Mouse (Mus musculus) kidney, embryonic 14.5 days (tissue): Measurements from ENCODE around the gene Zfp451. TPM values are rescaled to one million over a fixed set of nuclear protein-coding genes. Genes with fewer than 3 reads are reported as not detected.
A peak's percentile ranks its signal among the peaks of the same experiment; 100 is the strongest.

Experiments used
- ATAC-seq: fragments of 200-750 bp; cut with Nextera tagmentation; 2 replicates; pipeline ENCODE4 v1.8.0; 2017; ENCODE audit warnings: moderate number of reproducible peaks, mild to moderate bottlenecking, moderate TSS enrichment, moderate library complexity; ENCODE audit not compliant: low FRiP score, low TSS enrichment
- H3K27ac ChIP-seq: fragments of 300-500 bp; sonication (generic); 2 replicates; pipeline ENCODE4 v1.5.1; 2014; ENCODE audit warnings: low read depth, mild to moderate bottlenecking, low read length, moderate library complexity, mixed read lengths
- H3K27me3 ChIP-seq: fragments of 300-500 bp; sonication (generic); 2 replicates; pipeline ENCODE4 v1.6.1; 2014; ENCODE audit warnings: mild to moderate bottlenecking, low read length; ENCODE audit not compliant: control insufficient read depth, insufficient read depth
- H3K36me3 ChIP-seq: fragments of 300-500 bp; sonication (generic); 2 replicates; pipeline ENCODE4 v1.6.1; 2014; ENCODE audit warnings: low read length, mixed read lengths; ENCODE audit not compliant: control insufficient read depth, insufficient read depth
- H3K4me1 ChIP-seq: fragments of 300-500 bp; sonication (generic); 2 replicates; pipeline ENCODE4 v1.6.1; 2014; ENCODE audit warnings: low read length, mixed read lengths; ENCODE audit not compliant: control insufficient read depth, insufficient read depth
- H3K4me2 ChIP-seq: fragments of 300-500 bp; sonication (generic); replicated peaks from 2 replicates; pipeline ENCODE4 v1.6.1; 2014; ENCODE audit warnings: low read depth, mild to moderate bottlenecking, low read length
- H3K4me3 ChIP-seq: fragments of 300-500 bp; sonication (generic); 2 replicates; pipeline ENCODE4 v1.5.1; 2014; ENCODE audit warnings: mild to moderate bottlenecking, low read length
- H3K9ac ChIP-seq: fragments of 300-500 bp; sonication (generic); 2 replicates; pipeline ENCODE4 v1.6.1; 2014; ENCODE audit warnings: low read depth, mild to moderate bottlenecking, low read length, moderate library complexity
- H3K9me3 ChIP-seq: fragments of 300-500 bp; sonication (generic); 2 replicates; pipeline ENCODE4 v1.6.1; 2016; ENCODE audit warnings: low read length; ENCODE audit not compliant: control insufficient read depth
- WGBS: fragments of 180-500 bp; shearing (Covaris S2); extraction: QIAGEN DNeasy Blood & Tissue Kit; methylation state at CpG from one replicate; pipeline ENCODE4 v1.1.7; 2014; 5-methylcytosine and 5-hydroxymethylcytosine counted together
- polyA plus RNA-seq: library from polyadenylated mRNA; unstranded; fragments of >200 nt; fragmentation: Nextera tagmentation; extraction: Ambion mirVana; gene quantifications from 2 replicates; pipeline ENCODE4 v1.2.1, GENCODE M21; 2014

Gene Zfp451
- polyA plus RNA-seq, 1 experiment from 2014 or later: 38.8 TPM

DNA sequence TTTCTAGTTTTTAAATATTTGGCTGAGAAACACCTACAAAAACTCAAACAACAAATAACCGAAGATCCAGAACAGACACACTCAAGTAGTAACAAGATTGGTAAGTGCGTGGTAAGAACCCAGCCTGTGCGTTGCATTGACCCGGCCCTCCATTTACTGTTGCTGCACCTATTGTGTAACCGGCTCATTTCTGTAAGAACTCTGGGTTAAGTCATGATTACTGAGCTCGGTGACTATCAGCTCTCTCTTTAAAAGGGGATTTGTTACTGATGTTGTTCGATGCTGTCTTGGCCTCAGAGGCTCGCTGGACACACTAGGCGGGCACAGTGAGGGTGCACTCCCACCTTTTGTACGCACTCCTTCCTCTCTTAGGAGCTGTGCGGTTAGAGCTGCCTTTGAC is 76.1 kb downstream of the Zfp451 start:
- peaks cover 49% of the 10 kb centered on the region for H3K36me3 ChIP-seq
- WGBS: 94% methylated on average over 11 of the region's 11 CpGs
- H3K4me1 ChIP-seq: no peaks in the 10 kb centered on the region

GRCm38 (mm10) chr1:33734001-33734685 is 80.3 kb downstream of the Zfp451 start:
- H3K27ac ChIP-seq: no peak overlapping the region

More for the DNA sequence above, 76.1 kb downstream of the Zfp451 start:
- Histone ChIP-seq H3K27ac (no peak overlapping the region), H3K9ac (no peak overlapping the region), H3K4me2 (no peak overlapping the region), H3K9me3 (no peaks in the 10 kb centered on the region), H3K27me3 (no peaks in the 10 kb centered on the region), H3K4me3 (no peak overlapping the region)
- ATAC-seq: no peak

DNA sequence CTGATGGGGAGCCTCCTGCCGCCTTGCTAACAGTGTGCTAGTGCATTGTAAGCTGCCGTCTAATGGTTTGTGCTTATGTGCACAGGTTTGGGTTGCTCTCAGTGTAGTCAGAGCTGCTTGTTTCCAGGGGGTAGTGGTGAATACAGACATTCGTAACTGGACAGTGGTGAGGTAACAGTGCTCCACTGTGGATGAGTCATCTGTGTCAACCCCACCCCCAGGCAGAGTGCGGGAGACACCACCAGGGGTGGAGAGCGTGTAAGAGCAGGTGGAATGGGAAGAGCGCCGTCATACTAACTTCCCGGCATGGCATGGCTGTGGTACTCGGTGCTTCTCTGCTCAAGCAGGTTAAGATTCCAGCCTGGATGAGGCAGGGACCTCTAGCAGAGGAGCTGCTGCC is 81.4 kb downstream of the Zfp451 start:
- Histone ChIP-seq H3K4me3 (no peak overlapping the region), H3K27me3 (no peaks in the 10 kb centered on the region), H3K36me3 (peaks cover 57% of the 10 kb centered on the region; the same call in 1 of the 2 replicates), H3K27ac (no peak overlapping the region), H3K9ac (no peak overlapping the region), H3K4me2 (no peak overlapping the region), H3K9me3 (no peaks in the 10 kb centered on the region), H3K4me1 (no peaks in the 10 kb centered on the region)
- no peak for ATAC-seq
- WGBS: 93% methylated on average over 9 of the region's 9 CpGs

More at GRCm38 (mm10) chr1:33734001-33734685, 80.3 kb downstream of the Zfp451 start:
- ATAC-seq: no peak
- H3K36me3 ChIP-seq: peaks cover 63% of the 10 kb centered on the region; the same call in 1 of the 2 replicates
- no peak overlapping the region for H3K9ac ChIP-seq
- no peaks in the 10 kb centered on the region for H3K27me3 ChIP-seq
- H3K4me2 ChIP-seq: no peak overlapping the region
- no peak overlapping the region for H3K4me3 ChIP-seq
- no peaks in the 10 kb centered on the region for H3K4me1 ChIP-seq
- 80% methylated on average over 5 of the region's 5 CpGs for WGBS
- no peaks in the 10 kb centered on the region for H3K9me3 ChIP-seq

GRCm38 (mm10) chr1:33725086-33725485 is 89.3 kb downstream of the Zfp451 start:
- Histone ChIP-seq H3K36me3 (peaks cover 52% of the 10 kb centered on the region), H3K27ac (no peak overlapping the region), H3K4me2 (no peak overlapping the region), H3K4me1 (peaks cover 5% of the 10 kb centered on the region; the same call in 1 of the 2 replicates), H3K9ac (no peak overlapping the region), H3K27me3 (no peaks in the 10 kb centered on the region), H3K9me3 (no peaks in the 10 kb centered on the region), H3K4me3 (no peak overlapping the region)
- WGBS: 81% methylated on average over 5 of the region's 5 CpGs
- ATAC-seq: no peak

- WGBS: 39% methylated on average over 6 of the region's 6 CpGs
- peaks cover 48% of the 10 kb centered on the region for H3K36me3 ChIP-seq
- no peak for ATAC-seq
Observed at GRCm38 (mm10) chr1:33724516-33724915, 89.9 kb downstream of the Zfp451 start.

DNA sequence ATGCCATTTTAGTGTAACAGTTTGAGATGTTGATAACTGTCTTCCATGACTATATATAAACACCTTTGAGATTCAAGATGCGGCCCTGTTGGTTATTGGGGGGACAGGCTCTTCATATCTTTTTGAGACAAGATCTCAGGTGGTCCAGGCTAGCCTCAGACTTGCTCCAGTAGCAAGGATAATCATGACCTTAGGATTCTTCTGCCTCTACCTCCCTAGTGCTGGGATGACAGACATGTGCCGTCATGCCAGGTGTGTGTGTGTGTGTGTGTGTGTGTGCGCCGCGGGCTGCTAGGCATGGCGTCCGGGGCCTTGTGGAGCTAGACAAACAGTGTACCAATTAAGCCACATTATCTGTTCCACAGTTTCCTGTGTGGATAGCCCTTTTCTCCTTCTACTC is 93.4 kb downstream of the Zfp451 start:
- Histone ChIP-seq H3K4me3 (peak overlapping the region; percentile 83; the same call in 1 of the 2 replicates), H3K36me3 (peaks cover 33% of the 10 kb centered on the region), H3K4me1 (peaks cover 5% of the 10 kb centered on the region; the same call in 1 of the 2 replicates), H3K4me2 (peak overlapping the region; percentile 56), H3K9me3 (no peaks in the 10 kb centered on the region), H3K27me3 (no peaks in the 10 kb centered on the region), H3K27ac (no peak overlapping the region), H3K9ac (no peak overlapping the region)
- WGBS: 92% methylated on average over 7 of the region's 7 CpGs
- ATAC-seq: no peak

More at GRCm38 (mm10) chr1:33724516-33724915, 89.9 kb downstream of the Zfp451 start:
- H3K27ac ChIP-seq: no peak overlapping the region
- no peaks in the 10 kb centered on the region for H3K9me3 ChIP-seq
- no peak overlapping the region for H3K4me3 ChIP-seq
- no peaks in the 10 kb centered on the region for H3K27me3 ChIP-seq
- H3K4me2 ChIP-seq: no peak overlapping the region
- peaks cover 5% of the 10 kb centered on the region; the same call in 1 of the 2 replicates for H3K4me1 ChIP-seq
- no peak overlapping the region for H3K9ac ChIP-seq

DNA sequence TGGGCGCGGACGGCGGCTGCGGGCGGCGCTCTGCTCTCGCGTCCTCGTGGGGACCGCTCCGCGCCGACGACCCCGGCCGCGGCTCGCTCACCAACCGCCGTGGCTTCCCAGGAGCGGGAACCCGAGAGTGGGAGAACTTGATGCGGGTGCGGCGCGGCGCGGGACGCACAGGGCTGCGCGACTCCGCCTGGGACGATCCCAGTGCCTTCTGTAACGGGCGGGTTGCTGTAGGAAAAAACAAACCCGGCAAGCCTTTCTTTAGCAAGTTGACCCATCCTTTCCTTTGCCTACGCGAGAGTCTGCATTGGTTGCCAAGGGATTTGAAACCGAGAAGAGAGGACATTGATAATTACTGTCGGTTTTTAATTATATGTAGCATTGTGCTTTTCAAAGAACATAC is 94.2 kb downstream of the Zfp451 start:
- Histone ChIP-seq H3K4me1 (peaks cover 5% of the 10 kb centered on the region; the same call in 1 of the 2 replicates), H3K36me3 (peaks cover 26% of the 10 kb centered on the region), H3K9ac (peak overlapping the region; percentile 92), H3K4me3 (peak overlapping the region; percentile 83), H3K27me3 (no peaks in the 10 kb centered on the region), H3K9me3 (no peaks in the 10 kb centered on the region), H3K27ac (peak overlapping the region; percentile 87), H3K4me2 (peak overlapping the region; percentile 56)
- ATAC-seq: no peak; the same call in 1 of the 2 replicates
- under 1% methylated on average over 39 of the region's 41 CpGs for WGBS

GRCm38 (mm10) chr1:33719733-33720225 is 94.6 kb downstream of the Zfp451 start, which contains the start of gene Rab23:
TSS of gene Rab23 (plus strand) at chr1:33719887.
- WGBS: under 1% methylated on average over 52 of the region's 54 CpGs
- Histone ChIP-seq H3K27ac (peak within 1 kb of the TSS; percentile 87), H3K4me2 (peak within 1 kb of the TSS; percentile 56), H3K9ac (peak within 1 kb of the TSS; percentile 92), H3K27me3 (no peaks in the 10 kb centered on the region), H3K9me3 (no peaks in the 10 kb centered on the region), H3K36me3 (peaks cover 22% of the 10 kb centered on the region), H3K4me3 (peak within 1 kb of the TSS; percentile 83), H3K4me1 (peaks cover 5% of the 10 kb centered on the region; the same call in 1 of the 2 replicates)
- ATAC-seq: peak; percentile 95

DNA sequence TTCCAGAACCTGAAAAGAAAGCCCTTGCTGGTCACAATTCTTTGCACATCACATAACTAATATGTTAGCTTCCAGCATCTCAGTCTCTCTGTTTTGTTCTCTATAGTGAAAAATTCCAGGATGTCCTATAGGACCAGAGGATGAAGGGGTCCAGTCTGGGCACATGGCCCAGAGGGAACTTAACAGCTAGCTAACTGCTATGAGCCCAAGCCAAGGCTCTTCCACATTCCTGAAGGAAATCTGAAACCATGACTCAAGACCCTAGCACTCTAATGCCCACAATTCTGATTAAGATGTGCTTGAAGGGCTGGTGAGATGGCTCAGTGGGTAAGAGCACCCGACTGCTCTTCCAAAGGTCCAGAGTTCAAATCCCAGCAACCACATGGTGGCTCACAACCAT is 96.8 kb downstream of the Zfp451 start:
- Histone ChIP-seq H3K27ac (no peak overlapping the region), H3K36me3 (peaks cover 7% of the 10 kb centered on the region; the same call in 1 of the 2 replicates), H3K4me3 (no peak overlapping the region), H3K9me3 (no peaks in the 10 kb centered on the region), H3K4me2 (no peak overlapping the region), H3K27me3 (no peaks in the 10 kb centered on the region), H3K9ac (no peak overlapping the region), H3K4me1 (peaks cover 5% of the 10 kb centered on the region; the same call in 1 of the 2 replicates)
- no peak for ATAC-seq
- 89% methylated on average over 1 of the region's 1 CpGs for whole genome bisulfite sequencing
